Mouse (Mus musculus) frontal cortex, adult 2 months (tissue): ENCODE measurements at regions not wholly inside any gene's neighbourhood (a gene's known extent, or its start where the extent isn't known, plus 50 kb on each side); places are given as distances from the start of the nearest gene placed in this dataset.
A peak's percentile ranks its signal among the peaks of the same experiment; 100 is the strongest.

ENCODE experiments used
- DNase-seq, 2 experiments: peaks; one replicate each; pipeline ENCODE4 v3.0.0; 2022; ENCODE audit warnings: low spot score in 1 of 2; ENCODE audit errors: extremely low spot score in 1 of 2

DNA sequence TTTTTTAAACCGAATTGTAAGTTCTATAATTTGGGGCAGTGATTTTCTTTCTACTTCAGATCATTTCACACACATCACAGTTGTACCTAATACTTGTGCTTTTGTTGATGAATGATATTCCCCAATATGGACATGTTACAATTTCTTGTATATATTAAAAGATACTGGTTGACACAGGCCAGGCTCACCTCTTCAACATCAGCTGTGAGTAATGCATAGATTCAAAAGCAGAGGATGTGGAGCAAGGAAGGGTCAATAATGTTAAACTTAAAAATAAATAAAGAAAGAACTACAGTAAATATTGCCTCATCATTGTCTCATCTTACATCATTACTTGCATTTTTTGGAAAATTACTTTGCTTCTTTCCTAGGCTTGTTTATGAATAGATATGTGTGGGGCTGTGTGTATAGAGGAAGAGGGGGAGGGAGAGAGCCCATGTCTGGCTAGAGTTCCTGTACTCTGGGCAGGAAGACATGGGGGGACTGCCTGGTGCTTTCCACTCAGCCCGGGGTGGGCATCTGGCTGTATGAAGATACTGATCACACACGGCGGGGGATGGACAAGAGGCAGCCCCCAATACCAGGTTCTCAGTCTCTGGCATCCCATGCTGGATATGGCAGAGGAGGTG lies 490.1 kb downstream of the Gm6377 start:
- no peak for DNase-seq

DNA sequence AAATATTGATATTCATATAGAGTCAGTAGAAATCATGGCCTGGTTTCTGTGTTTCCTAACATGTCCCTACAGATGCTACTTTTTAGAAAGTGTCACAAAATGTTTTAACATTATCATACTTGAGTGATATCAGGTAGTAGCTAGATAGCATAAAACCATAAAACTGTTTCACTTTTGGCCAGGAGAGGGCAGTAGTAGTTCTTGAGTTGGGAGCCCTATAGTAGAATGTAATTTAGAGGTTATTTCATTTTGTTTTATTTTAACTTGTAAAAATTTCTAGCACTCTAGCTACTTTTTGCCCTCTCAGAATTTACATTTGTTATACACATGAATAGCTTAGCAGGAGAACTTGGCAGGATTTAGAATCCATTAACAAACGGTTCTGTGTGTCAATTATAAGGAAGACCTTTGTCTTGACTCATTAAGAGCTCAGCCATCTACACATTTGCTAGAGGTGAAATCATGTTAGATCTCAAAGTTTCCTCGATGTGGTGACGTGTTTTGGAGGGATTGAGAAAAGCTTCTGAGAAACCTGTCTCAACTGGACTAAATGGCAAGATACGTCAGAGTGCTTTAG lies 538.5 kb downstream of the Gm6377 start:
- peak in 1 of 2 experiments; percentile 77 for DNase-seq

DNA sequence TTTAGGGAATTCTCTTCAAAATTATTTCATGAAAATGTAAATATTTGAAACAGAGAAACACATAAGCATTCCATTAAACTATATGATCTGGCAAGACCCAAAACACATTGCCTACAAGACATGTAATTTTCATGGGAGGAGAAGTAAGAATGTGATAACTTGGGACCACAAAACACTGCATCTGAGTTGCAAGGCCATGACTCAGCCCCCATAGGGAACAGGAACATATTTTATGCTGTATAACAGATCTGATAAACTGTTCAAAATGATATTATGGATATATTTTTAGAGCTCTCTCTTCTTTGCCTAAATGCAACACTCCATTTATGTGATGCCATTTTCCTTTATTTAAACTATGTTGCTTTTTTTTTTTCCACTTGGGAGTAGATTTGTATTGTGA lies 539.4 kb downstream of the Gm6377 start:
- no peak for DNase-seq
